Mouse (Mus musculus) liver, embryonic 12.5 days (tissue): Measurements from ENCODE around the gene Tmem222. TPM values are rescaled to one million over a fixed set of nuclear protein-coding genes. Genes with fewer than 3 reads are reported as not detected.
A peak's percentile ranks its signal among the peaks of the same experiment; 100 is the strongest.

Experiments
- ATAC-seq: fragments of 200-750 bp; cut with Nextera tagmentation; 2 replicates; pipeline ENCODE4 v1.8.0; 2017; ENCODE audit warnings: moderate number of reproducible peaks, mild to moderate bottlenecking, moderate library complexity
- H3K27ac ChIP-seq: fragments of 300-500 bp; sonication (generic); 2 replicates; pipeline ENCODE4 v1.5.1; 2016; ENCODE audit warnings: mild to moderate bottlenecking
- H3K27me3 ChIP-seq: fragments of 300-500 bp; sonication (generic); replicated peaks from 2 replicates; pipeline ENCODE4 v1.6.1; 2016; ENCODE audit warnings: mild to moderate bottlenecking, moderate library complexity
- H3K36me3 ChIP-seq: fragments of 300-500 bp; sonication (generic); 2 replicates; pipeline ENCODE4 v1.6.1; 2016; ENCODE audit warnings: mild to moderate bottlenecking, moderate library complexity
- H3K4me1 ChIP-seq: fragments of 300-500 bp; sonication (generic); 2 replicates; pipeline ENCODE4 v1.6.1; 2016
- H3K4me2 ChIP-seq: fragments of 300-500 bp; sonication (generic); 2 replicates; pipeline ENCODE4 v1.6.1; 2016; ENCODE audit warnings: mild to moderate bottlenecking, moderate library complexity
- H3K4me3 ChIP-seq: fragments of 300-500 bp; sonication (generic); 2 replicates; pipeline ENCODE4 v1.5.1; 2016; ENCODE audit warnings: mild to moderate bottlenecking, moderate library complexity
- H3K9ac ChIP-seq: fragments of 300-500 bp; sonication (generic); 2 replicates; pipeline ENCODE4 v1.6.1; 2016; ENCODE audit warnings: mild to moderate bottlenecking, moderate library complexity
- H3K9me3 ChIP-seq: fragments of 300-500 bp; sonication (generic); replicated peaks from 2 replicates; pipeline ENCODE4 v1.6.1; 2016; ENCODE audit warnings: mild to moderate bottlenecking, moderate library complexity
- WGBS: fragments of 180-500 bp; shearing (Covaris S2); methylation state at CpG from one replicate; pipeline ENCODE4 v1.1.7; 2016; ENCODE audit not compliant: insufficient replicate concordance; 5-methylcytosine and 5-hydroxymethylcytosine counted together
- polyA plus RNA-seq: library from polyadenylated mRNA; unstranded; fragments of >200 nt; fragmentation: Nextera tagmentation; extraction: Ambion mirVana; gene quantifications from 2 replicates; pipeline ENCODE4 v1.2.1, GENCODE M21; 2016

The Tmem222 gene
- polyA plus RNA-seq, 1 experiment from 2014 or later, result 48.4 TPM

GRCm38 (mm10) chr4:133227636-133228035 lies 50.0 kb downstream of the Tmem222 start:
- H3K36me3 ChIP-seq, result no peaks in the 10 kb centered on the region
- no peak overlapping the region for H3K4me2 ChIP-seq
- WGBS, result 44% methylated on average over 8 of the region's 8 CpGs
- H3K27me3 ChIP-seq, result peaks cover 38% of the 10 kb centered on the region
- no peaks in the 10 kb centered on the region for H3K4me1 ChIP-seq
- H3K4me3 ChIP-seq, result no peak overlapping the region
- no peak overlapping the region for H3K27ac ChIP-seq
- ATAC-seq, result no peak
- H3K9ac ChIP-seq, result no peak overlapping the region
- no peaks in the 10 kb centered on the region for H3K9me3 ChIP-seq

- Histone ChIP-seq H3K27me3 (peaks cover 45% of the 10 kb centered on the region), H3K27ac (no peak overlapping the region), H3K4me2 (no peak overlapping the region), H3K9me3 (no peaks in the 10 kb centered on the region), H3K9ac (no peak overlapping the region), H3K4me1 (peaks cover 2% of the 10 kb centered on the region; the same call in 1 of the 2 replicates), H3K4me3 (no peak overlapping the region), H3K36me3 (no peaks in the 10 kb centered on the region)
- ATAC-seq, result no peak
- WGBS, result 57% methylated on average over 10 of the region's 10 CpGs
Observed at GRCm38 (mm10) chr4:133226073-133226472, 51.5 kb downstream of the Tmem222 start.

- Histone ChIP-seq H3K36me3 (no peaks in the 10 kb centered on the region), H3K4me1 (peaks cover 9% of the 10 kb centered on the region; the same call in 1 of the 2 replicates), H3K4me2 (no peak overlapping the region), H3K4me3 (no peak overlapping the region), H3K9me3 (no peaks in the 10 kb centered on the region), H3K9ac (no peak overlapping the region), H3K27me3 (peaks cover 67% of the 10 kb centered on the region), H3K27ac (no peak overlapping the region)
- no peak for ATAC-seq
- 52% methylated on average over 5 of the region's 5 CpGs for WGBS
Observed at GRCm38 (mm10) chr4:133223875-133224274, 53.7 kb downstream of the Tmem222 start.

- 65% methylated on average over 8 of the region's 8 CpGs for WGBS
- H3K4me2 ChIP-seq, result no peak overlapping the region
- no peaks in the 10 kb centered on the region for H3K9me3 ChIP-seq
- H3K4me1 ChIP-seq, result peaks cover 9% of the 10 kb centered on the region; the same call in 1 of the 2 replicates
- H3K4me3 ChIP-seq, result no peak overlapping the region
- ATAC-seq, result no peak
- H3K9ac ChIP-seq, result no peak overlapping the region
- peaks cover 83% of the 10 kb centered on the region for H3K27me3 ChIP-seq
- H3K36me3 ChIP-seq, result no peaks in the 10 kb centered on the region
- no peak overlapping the region for H3K27ac ChIP-seq
Observed at GRCm38 (mm10) chr4:133221701-133222100, 55.9 kb downstream of the Tmem222 start.

- no peak overlapping the region for H3K27ac ChIP-seq
- WGBS, result 6% methylated on average over 25 of the region's 25 CpGs
- 0 out of 2 replicates have a peak, but pooled peaks have one; percentile 32 for ATAC-seq
Observed at GRCm38 (mm10) chr4:133220656-133221055, 56.9 kb downstream of the Tmem222 start.

GRCm38 (mm10) chr4:133218745-133219144 lies 58.8 kb downstream of the Tmem222 start:
- Histone ChIP-seq H3K4me2 (no peak overlapping the region), H3K4me3 (no peak overlapping the region), H3K9me3 (no peaks in the 10 kb centered on the region), H3K27ac (no peak overlapping the region), H3K27me3 (peaks cover 92% of the 10 kb centered on the region), H3K4me1 (peaks cover 9% of the 10 kb centered on the region; the same call in 1 of the 2 replicates), H3K9ac (no peak overlapping the region), H3K36me3 (no peaks in the 10 kb centered on the region)
- WGBS, result 50% methylated on average over 3 of the region's 3 CpGs
- no peak for ATAC-seq

More at GRCm38 (mm10) chr4:133220656-133221055, 56.9 kb downstream of the Tmem222 start:
- Histone ChIP-seq H3K36me3 (no peaks in the 10 kb centered on the region), H3K9me3 (no peaks in the 10 kb centered on the region), H3K4me3 (peak overlapping the region; percentile 31), H3K4me2 (peak overlapping the region; percentile 62), H3K27me3 (peaks cover 84% of the 10 kb centered on the region), H3K9ac (peak overlapping the region; percentile 5; the same call in 1 of the 2 replicates), H3K4me1 (peaks cover 9% of the 10 kb centered on the region; the same call in 1 of the 2 replicates)

GRCm38 (mm10) chr4:133217641-133218040 lies 60.0 kb downstream of the Tmem222 start:
- peaks cover 92% of the 10 kb centered on the region for H3K27me3 ChIP-seq
- no peak overlapping the region for H3K27ac ChIP-seq
- no peaks in the 10 kb centered on the region for H3K9me3 ChIP-seq
- H3K4me1 ChIP-seq, result peaks cover 19% of the 10 kb centered on the region
- 5% methylated on average over 5 of the region's 5 CpGs for WGBS
- H3K36me3 ChIP-seq, result no peaks in the 10 kb centered on the region
- no peak for ATAC-seq
- H3K4me2 ChIP-seq, result no peak overlapping the region
- H3K4me3 ChIP-seq, result no peak overlapping the region
- no peak overlapping the region for H3K9ac ChIP-seq

Other genes starting within 250 kb of the Tmem222 start
- gene Wasf2, start 147.3 kb downstream of the Tmem222 start, polyA plus RNA-seq, result 35.9 and 42.2 TPM in 2 replicates
- 0.12 and 0.26 TPM in 2 replicates for gene Cd164l2, start 65.7 kb downstream of the Tmem222 start, polyA plus RNA-seq
- gene Gpr3, start 65.3 kb downstream of the Tmem222 start, polyA plus RNA-seq, result not detected in 2 replicates
- 2.8 and 3.6 TPM in 2 replicates for gene Map3k6, start 37.0 kb downstream of the Tmem222 start, polyA plus RNA-seq
- gene Sytl1, start 14.7 kb downstream of the Tmem222 start, polyA plus RNA-seq, result 0.37 and 0.46 TPM in 2 replicates
- gene Wdtc1, start 75.7 kb upstream of the Tmem222 start, polyA plus RNA-seq, result 10.0 and 11.2 TPM in 2 replicates
- gene Slc9a1, start 91.9 kb upstream of the Tmem222 start, polyA plus RNA-seq, result 4.2 and 4.9 TPM in 2 replicates
- 0.06 TPM in 1 of 2 replicates, not detected in the other for gene Tent5b, start 202.3 kb upstream of the Tmem222 start, polyA plus RNA-seq
- gene Trnp1, start 220.8 kb upstream of the Tmem222 start, polyA plus RNA-seq, result 0.14 and 0.27 TPM in 2 replicates
- 0.26 and 0.44 TPM in 2 replicates for gene Kdf1, start 241.2 kb upstream of the Tmem222 start, polyA plus RNA-seq